ENCODE assay signal across 19 mouse cellular contexts in the genomic region with DNA sequence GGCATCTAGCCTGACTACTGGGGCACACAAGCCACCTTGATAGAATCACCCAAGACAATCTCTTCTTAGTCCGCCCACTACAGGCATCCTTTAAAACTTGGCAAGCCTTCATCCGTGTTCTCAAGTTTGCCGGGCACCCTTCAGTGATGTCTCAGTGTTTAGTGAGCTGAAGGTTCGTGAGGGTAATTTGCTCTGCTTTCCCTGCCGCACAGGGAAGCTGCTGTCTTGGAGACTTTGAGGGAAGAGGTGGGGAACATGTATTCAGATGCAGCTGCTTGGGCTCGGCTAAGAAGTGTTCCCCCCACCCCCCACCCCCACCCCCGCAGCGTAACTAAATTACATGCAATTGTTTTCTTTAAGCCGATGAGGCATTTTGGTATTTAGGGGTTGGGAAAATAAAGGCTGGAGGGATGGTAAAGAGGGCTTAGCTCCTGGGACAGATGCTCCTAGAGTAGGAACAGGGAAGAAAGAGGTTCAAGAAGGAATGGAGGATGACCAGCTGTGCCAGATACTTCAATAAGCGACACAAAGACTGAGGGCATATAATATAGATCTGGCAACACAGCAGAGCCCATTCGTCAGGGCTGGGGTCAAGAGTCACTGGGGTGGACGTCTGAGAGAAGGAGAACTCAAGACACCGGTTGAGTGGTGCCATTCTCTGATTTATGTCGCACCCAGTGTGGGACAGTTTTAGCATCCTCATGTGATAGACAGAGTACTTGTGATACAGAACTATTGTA.
DNase-seq lines count a peak whose midpoint lies in the region; ATAC-seq and TF ChIP-seq lines count a peak whose summit lies in the region.
"Had no signal": no experiment of that assay in that cellular context is flagged by ENCODE, and none has a peak within 500 bp of the region (broad histone marks: within the 10 kb centered on the region; RNA-seq: fewer than 3 reads in every experiment).

No protein-coding gene starts in this region.

- WGBS in kidney, embryonic 14.5 days, result 32% methylated on average over 14 of the region's 14 CpGs
- WGBS in midbrain, embryonic 13.5 days, result 20% methylated on average over 14 of the region's 14 CpGs
- 23% methylated on average over 14 of the region's 14 CpGs for WGBS in midbrain, postnatal 0 days
- 25% methylated on average over 14 of the region's 14 CpGs for WGBS in neural tube, embryonic 13.5 days

- no peak overlapping the region for H3K4me2 ChIP-seq in kidney, embryonic 14.5 days (replicated peaks; ENCODE audit: low read depth, low read length)
- no peak overlapping the region for H3K4me2 ChIP-seq in midbrain, embryonic 13.5 days (replicated peaks)
- no peak overlapping the region for H3K4me2 ChIP-seq in midbrain, postnatal 0 days (ENCODE audit: low read depth, low read length, poor library complexity, severe bottlenecking)
- H3K4me2 ChIP-seq in neural tube, embryonic 13.5 days, result no peak overlapping the region
- H3K4me2 ChIP-seq: embryonic facial prominence, embryonic 12.5 days; forebrain, embryonic 12.5 days; lung, embryonic 14.5 days had no signal

- H3K4me1 ChIP-seq in kidney, embryonic 14.5 days (ENCODE audit: control insufficient read depth, insufficient read depth, low read length), result peaks cover 23% of the 10 kb centered on the region
- peaks cover 22% of the 10 kb centered on the region for H3K4me1 ChIP-seq in midbrain, embryonic 13.5 days (replicated peaks)
- 0 out of 2 replicates have a peak, but pooled peaks cover 1% of the 10 kb centered on the region for H3K4me1 ChIP-seq in midbrain, postnatal 0 days (ENCODE audit: insufficient read depth, low read length)
- H3K4me1 ChIP-seq in neural tube, embryonic 13.5 days (replicated peaks), result peaks cover 29% of the 10 kb centered on the region

- ATAC-seq in kidney, embryonic 14.5 days (ENCODE audit: low FRiP score, low TSS enrichment), result 0 out of 2 replicates have a peak, but pooled peaks have one; percentile 12
- ATAC-seq in midbrain, embryonic 13.5 days, result peak; percentile 66; the same call in 1 of the 2 replicates
- ATAC-seq in midbrain, postnatal 0 days (ENCODE audit: low FRiP score), result no peak
- ATAC-seq in neural tube, embryonic 13.5 days (ENCODE audit: low read depth), result 0 out of 2 replicates have a peak, but pooled peaks have one; percentile 11
- ATAC-seq in CD4-positive, CD25-positive, alpha-beta regulatory T cell, adult 4 months, result no peak
- ATAC-seq: hindbrain, postnatal 0 days; Patski had no signal

- H3K27me3 ChIP-seq in kidney, embryonic 14.5 days (ENCODE audit: control insufficient read depth, insufficient read depth, low read length), result no peaks in the 10 kb centered on the region
- peaks cover 4% of the 10 kb centered on the region; the same call in 1 of the 2 replicates for H3K27me3 ChIP-seq in midbrain, embryonic 13.5 days
- H3K27me3 ChIP-seq in midbrain, postnatal 0 days (ENCODE audit: insufficient read depth, low read length), result no peaks in the 10 kb centered on the region
- no peaks in the 10 kb centered on the region for H3K27me3 ChIP-seq in neural tube, embryonic 13.5 days
- H3K27me3 ChIP-seq: embryonic facial prominence, embryonic 12.5 days; Patski had no signal

- H3K27ac ChIP-seq in kidney, embryonic 14.5 days (ENCODE audit: low read depth, low read length), result no peak overlapping the region
- H3K27ac ChIP-seq in midbrain, embryonic 13.5 days, result no peak overlapping the region
- H3K27ac ChIP-seq in midbrain, postnatal 0 days (ENCODE audit: low read depth, low read length), result no peak overlapping the region
- H3K27ac ChIP-seq in neural tube, embryonic 13.5 days (replicated peaks), result no peak overlapping the region
- H3K27ac ChIP-seq: embryonic facial prominence, embryonic 12.5 days; forebrain, embryonic 12.5 days; hindbrain, postnatal 0 days; stomach, postnatal 0 days had no signal

- H3K36me3 ChIP-seq in kidney, embryonic 14.5 days (ENCODE audit: control insufficient read depth, insufficient read depth, low read length), result no peaks in the 10 kb centered on the region
- H3K36me3 ChIP-seq in midbrain, embryonic 13.5 days, result no peaks in the 10 kb centered on the region
- H3K36me3 ChIP-seq in midbrain, postnatal 0 days (ENCODE audit: insufficient read depth, low read length), result no peaks in the 10 kb centered on the region
- no peaks in the 10 kb centered on the region for H3K36me3 ChIP-seq in neural tube, embryonic 13.5 days
- H3K36me3 ChIP-seq: embryonic facial prominence, embryonic 12.5 days; forebrain, embryonic 12.5 days had no signal

- TF ChIP-seq CTCF in midbrain, postnatal 0 days (IDR thresholded peaks at IDR 0.05), result no peak

- no peak overlapping the region for H3K4me3 ChIP-seq in kidney, embryonic 14.5 days (ENCODE audit: low read length)
- no peak overlapping the region for H3K4me3 ChIP-seq in midbrain, embryonic 13.5 days (replicated peaks)
- H3K4me3 ChIP-seq in midbrain, postnatal 0 days (ENCODE audit: low read depth, low read length), result no peak overlapping the region
- H3K4me3 ChIP-seq in neural tube, embryonic 13.5 days, result no peak overlapping the region
- H3K4me3 ChIP-seq: embryonic facial prominence, embryonic 12.5 days; forebrain, embryonic 12.5 days had no signal

- H3K9ac ChIP-seq in kidney, embryonic 14.5 days (ENCODE audit: low read depth, low read length), result no peak overlapping the region
- H3K9ac ChIP-seq in midbrain, embryonic 13.5 days (replicated peaks), result no peak overlapping the region
- no peak overlapping the region for H3K9ac ChIP-seq in midbrain, postnatal 0 days (replicated peaks; ENCODE audit: low read length, poor library complexity, severe bottlenecking)
- no peak overlapping the region for H3K9ac ChIP-seq in neural tube, embryonic 13.5 days
- H3K9ac ChIP-seq: embryonic facial prominence, embryonic 12.5 days; forebrain, embryonic 12.5 days; lung, embryonic 14.5 days had no signal

- no peak for DNase-seq in kidney, postnatal 25 days
- DNase-seq in midbrain, postnatal 0 days (ENCODE audit: low spot score), result no peak
- peak; percentile 40 for DNase-seq in embryo, embryonic 9.5 days (ENCODE audit: extremely low spot score)
- DNase-seq in thymus, postnatal 36 days, result no peak
- DNase-seq: cerebellum, postnatal 14 days; heart, postnatal 4 days; kidney, adult 11 months; kidney, postnatal 36 days; lung, embryonic 14.5 days; thymus, postnatal 14 days had no signal

- no peaks in the 10 kb centered on the region for H3K9me3 ChIP-seq in kidney, embryonic 14.5 days (ENCODE audit: control insufficient read depth, low read length)
- no peaks in the 10 kb centered on the region for H3K9me3 ChIP-seq in midbrain, embryonic 13.5 days
- no peaks in the 10 kb centered on the region for H3K9me3 ChIP-seq in midbrain, postnatal 0 days (ENCODE audit: low read length)
- H3K9me3 ChIP-seq in neural tube, embryonic 13.5 days, result no peaks in the 10 kb centered on the region
- H3K9me3 ChIP-seq: embryonic facial prominence, embryonic 12.5 days; forebrain, embryonic 12.5 days had no signal

Comparison
In these comparisons a context has a peak if more than half of its experiments do, and no peak if none do; other contexts are left out.
1. ATAC-seq: peak in kidney, embryonic 14.5 days (single experiment), midbrain, embryonic 13.5 days (single experiment) and neural tube, embryonic 13.5 days (single experiment); none in midbrain, postnatal 0 days (single experiment) and CD4-positive, CD25-positive, alpha-beta regulatory T cell, adult 4 months (single experiment).